Mouse (Mus musculus) stomach, postnatal 0 days (tissue): Measurements from ENCODE around the gene Ush2a. TPM values are rescaled to one million over a fixed set of nuclear protein-coding genes. Genes with fewer than 3 reads are reported as not detected.

Experiments used
- ATAC-seq: fragments of 200-750 bp; cut with Nextera tagmentation; 2 replicates; pipeline ENCODE4 v1.8.0; 2017; ENCODE audit not compliant: low FRiP score, low TSS enrichment
- DNase-seq: peaks from one replicate; pipeline ENCODE4 v3.0.0-alpha.2; 2016; ENCODE audit warnings: low spot score
- H3K27ac ChIP-seq: fragments of 300-500 bp; sonication (generic); replicated peaks from 2 replicates; pipeline ENCODE4 v1.5.1; 2014; ENCODE audit warnings: mild to moderate bottlenecking, control low read depth
- H3K27me3 ChIP-seq: fragments of 300-500 bp; sonication (generic); 2 replicates; pipeline ENCODE4 v1.6.1; 2014; ENCODE audit warnings: low read length; ENCODE audit not compliant: control insufficient read depth, insufficient read depth
- H3K36me3 ChIP-seq: fragments of 300-500 bp; sonication (generic); 2 replicates; pipeline ENCODE4 v1.6.1; 2014; ENCODE audit warnings: low read length, mixed read lengths; ENCODE audit not compliant: control insufficient read depth, insufficient read depth
- H3K4me1 ChIP-seq: fragments of 300-500 bp; sonication (generic); replicated peaks from 2 replicates; pipeline ENCODE4 v1.6.1; 2014; ENCODE audit warnings: antibody characterized with exemption; ENCODE audit not compliant: control insufficient read depth, insufficient read depth
- H3K4me2 ChIP-seq: fragments of 300-500 bp; sonication (generic); replicated peaks from 2 replicates; pipeline ENCODE4 v1.6.1; 2014; ENCODE audit warnings: low read depth, mild to moderate bottlenecking, control low read depth, moderate library complexity
- H3K4me3 ChIP-seq: fragments of 300-500 bp; sonication (generic); 2 replicates; pipeline ENCODE4 v1.5.1; 2014; ENCODE audit warnings: low read depth, low read length, control low read depth
- H3K9ac ChIP-seq: fragments of 300-500 bp; sonication (generic); 2 replicates; pipeline ENCODE4 v1.6.1; 2014; ENCODE audit warnings: mild to moderate bottlenecking, low read length, control low read depth, mixed read lengths
- H3K9me3 ChIP-seq: fragments of 300-500 bp; sonication (generic); 2 replicates; pipeline ENCODE4 v1.6.1; 2016; ENCODE audit warnings: low read length; ENCODE audit not compliant: control insufficient read depth
- CTCF ChIP-seq: IDR thresholded peaks from 2 replicates; pipeline ENCODE4 v1.5.1; 2016; ENCODE audit warnings: antibody characterized with exemption, low read depth, mild to moderate bottlenecking, moderate library complexity
- EP300 ChIP-seq: optimal IDR thresholded peaks from 2 replicates; pipeline ENCODE3; 2016; ENCODE audit warnings: antibody characterized with exemption
- WGBS: fragments of 180-500 bp; shearing (Covaris S2); extraction: QIAGEN DNeasy Blood & Tissue Kit; methylation state at CpG from one replicate; pipeline ENCODE4 v1.1.7; 2014; 5-methylcytosine and 5-hydroxymethylcytosine counted together
- polyA plus RNA-seq: library from polyadenylated mRNA; unstranded; fragments of >200 nt; fragmentation: Nextera tagmentation; extraction: Ambion mirVana; gene quantifications from 2 replicates; pipeline ENCODE4 v1.2.1, GENCODE M21; 2015

Ush2a gene
- polyA plus RNA-seq, 1 experiment from 2014 or later: not detected

GRCm38 (mm10) chr1:188639666-188640065 is 377.8 kb downstream of the Ush2a start:
- no peak for TF ChIP-seq CTCF
- TF ChIP-seq EP300: no peak
- no peak overlapping the region for H3K4me2 ChIP-seq
- no peaks in the 10 kb centered on the region for H3K4me1 ChIP-seq
- H3K4me3 ChIP-seq: no peak overlapping the region
- H3K9me3 ChIP-seq: no peaks in the 10 kb centered on the region
- H3K27ac ChIP-seq: no peak overlapping the region
- ATAC-seq (no peak), DNase-seq (no peak)
- H3K9ac ChIP-seq: no peak overlapping the region
- H3K36me3 ChIP-seq: no peaks in the 10 kb centered on the region
- H3K27me3 ChIP-seq: no peaks in the 10 kb centered on the region

- H3K9me3 ChIP-seq: no peaks in the 10 kb centered on the region
- DNase-seq: no peak
These were observed 381.3 kb downstream of the Ush2a start for GRCm38 (mm10) chr1:188643156-188643555.

GRCm38 (mm10) chr1:188653001-188653400 is 391.2 kb downstream of the Ush2a start:
- WGBS: 66% methylated on average over 3 of the region's 3 CpGs
- H3K9me3 ChIP-seq: no peaks in the 10 kb centered on the region

More at GRCm38 (mm10) chr1:188643156-188643555, 381.3 kb downstream of the Ush2a start:
- WGBS: 56% methylated on average over 3 of the region's 3 CpGs
- no peak overlapping the region for H3K4me2 ChIP-seq
- no peak overlapping the region for H3K9ac ChIP-seq
- H3K27me3 ChIP-seq: no peaks in the 10 kb centered on the region
- no peak for TF ChIP-seq EP300
- no peak for TF ChIP-seq CTCF
- H3K4me1 ChIP-seq: no peaks in the 10 kb centered on the region
- no peak overlapping the region for H3K27ac ChIP-seq
- H3K4me3 ChIP-seq: no peak overlapping the region
- ATAC-seq: no peak
- H3K36me3 ChIP-seq: no peaks in the 10 kb centered on the region

DNA sequence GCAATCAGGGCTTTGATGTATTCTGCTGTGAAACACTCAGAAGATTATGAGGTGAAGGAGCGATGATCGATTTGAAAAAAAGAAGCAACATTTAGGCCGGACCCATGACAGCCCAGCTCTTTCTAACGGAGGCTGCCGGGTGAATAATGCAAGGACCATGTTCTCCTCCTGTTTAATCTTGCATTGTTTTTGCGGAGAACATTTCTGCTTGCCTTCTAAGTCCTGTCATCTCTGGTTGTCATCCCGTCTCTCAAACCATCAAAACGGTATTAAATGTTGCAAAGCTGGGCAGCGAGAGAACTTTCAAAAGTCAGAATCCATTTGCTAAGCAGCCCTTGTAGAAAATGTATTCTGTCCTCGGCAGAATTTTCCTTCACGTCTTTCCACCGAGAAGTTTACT is 394.3 kb downstream of the Ush2a start:
- WGBS: 85% methylated on average over 12 of the region's 12 CpGs
- no peak overlapping the region for H3K4me2 ChIP-seq
- no peak for DNase-seq

More at GRCm38 (mm10) chr1:188653001-188653400, 391.2 kb downstream of the Ush2a start:
- Histone ChIP-seq H3K4me3 (no peak overlapping the region), H3K9ac (no peak overlapping the region), H3K27me3 (no peaks in the 10 kb centered on the region), H3K27ac (no peak overlapping the region), H3K36me3 (no peaks in the 10 kb centered on the region), H3K4me2 (no peak overlapping the region), H3K4me1 (no peaks in the 10 kb centered on the region)
- DNase-seq (no peak), ATAC-seq (no peak)
- no peak for TF ChIP-seq CTCF
- no peak for TF ChIP-seq EP300

DNA sequence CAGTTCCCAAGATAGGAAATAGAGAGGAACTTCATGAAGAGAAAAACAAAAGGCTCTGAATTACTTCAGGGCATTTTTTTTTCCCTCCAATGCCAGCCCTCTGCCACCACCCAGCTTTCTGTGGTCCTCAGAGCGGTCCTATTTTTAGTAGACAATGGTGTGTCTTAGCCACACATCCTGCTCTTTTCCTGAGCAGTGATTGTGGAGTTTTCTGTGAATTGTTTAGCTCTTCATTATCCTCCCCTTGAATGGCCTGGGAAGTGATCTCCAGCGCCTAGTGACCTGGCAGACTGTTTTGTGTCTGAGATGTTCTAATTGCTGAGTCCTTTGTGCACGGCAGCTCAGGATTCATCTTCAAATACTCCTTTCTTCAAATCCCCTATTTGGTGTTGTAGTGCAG is 397.3 kb downstream of the Ush2a start:
- Histone ChIP-seq H3K9me3 (no peaks in the 10 kb centered on the region), H3K27ac (no peak overlapping the region), H3K4me1 (no peaks in the 10 kb centered on the region), H3K27me3 (no peaks in the 10 kb centered on the region), H3K4me2 (no peak overlapping the region), H3K9ac (no peak overlapping the region), H3K4me3 (no peak overlapping the region), H3K36me3 (no peaks in the 10 kb centered on the region)
- no peak for TF ChIP-seq EP300
- TF ChIP-seq CTCF: no peak
- DNase-seq (no peak), ATAC-seq (no peak)
- WGBS: 62% methylated on average over 3 of the region's 3 CpGs

More for the DNA sequence above, 394.3 kb downstream of the Ush2a start:
- Histone ChIP-seq H3K4me3 (no peak overlapping the region), H3K36me3 (no peaks in the 10 kb centered on the region), H3K9me3 (no peaks in the 10 kb centered on the region), H3K27ac (no peak overlapping the region), H3K4me1 (no peaks in the 10 kb centered on the region), H3K9ac (no peak overlapping the region), H3K27me3 (no peaks in the 10 kb centered on the region)
- no peak for ATAC-seq
- TF ChIP-seq EP300 (no peak), CTCF (no peak)

- TF ChIP-seq CTCF (no peak), EP300 (no peak)
- H3K9ac ChIP-seq: no peak overlapping the region
- ATAC-seq (no peak), DNase-seq (no peak)
- no peaks in the 10 kb centered on the region for H3K4me1 ChIP-seq
- no peaks in the 10 kb centered on the region for H3K36me3 ChIP-seq
- H3K4me3 ChIP-seq: 0 out of 2 replicates have a peak overlapping the region, but pooled peaks have one; percentile 1
- H3K9me3 ChIP-seq: no peaks in the 10 kb centered on the region
- no peaks in the 10 kb centered on the region for H3K27me3 ChIP-seq
- H3K27ac ChIP-seq: no peak overlapping the region
- 28% methylated on average over 3 of the region's 3 CpGs for WGBS
- H3K4me2 ChIP-seq: peak overlapping the region; percentile 27
These were observed 398.5 kb downstream of the Ush2a start for GRCm38 (mm10) chr1:188660339-188660738.
